Mouse (Mus musculus): ENCODE measurements around the gene Tyw3.

Tyw3 gene

DNA sequence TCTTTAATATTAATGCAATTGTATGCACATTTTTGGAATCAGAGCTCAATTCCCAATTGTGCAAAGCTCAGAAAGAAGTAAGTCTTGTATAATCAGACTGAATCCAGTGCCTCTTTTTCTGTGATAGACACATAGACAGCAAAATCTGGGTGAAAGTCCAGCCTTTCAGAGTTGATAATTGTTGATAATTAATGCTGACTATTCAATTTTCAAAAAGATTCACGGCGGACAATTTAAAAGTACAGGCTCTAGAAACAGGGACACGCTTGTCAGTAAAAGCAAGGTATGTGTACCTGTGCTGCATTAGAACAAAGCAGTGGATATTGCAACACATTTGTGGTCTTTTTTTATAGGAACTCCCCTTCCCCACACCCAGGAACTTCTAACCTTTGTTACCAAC lies 34.7 kb downstream of the Tyw3 start:
- DNase-seq, result no peak

DNA sequence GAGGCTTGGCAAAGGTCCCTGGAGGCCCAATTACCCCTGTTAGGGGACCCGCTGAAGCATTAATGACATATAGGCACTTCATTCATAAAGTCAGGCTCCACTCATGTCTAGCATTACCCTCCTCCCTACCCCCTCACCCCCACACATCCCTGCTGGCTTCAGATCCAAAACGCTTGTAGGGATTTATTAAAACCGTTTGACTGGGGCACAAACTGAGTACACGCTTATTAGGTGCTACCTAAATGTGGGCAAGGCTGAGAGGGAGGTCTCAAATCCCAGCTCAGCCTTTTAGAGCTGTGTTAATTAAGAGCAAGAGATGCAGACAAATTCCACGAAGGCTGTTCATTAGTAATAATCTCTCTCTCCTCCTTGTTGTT lies 45.9 kb downstream of the Tyw3 start:
- no peak for DNase-seq

DNA sequence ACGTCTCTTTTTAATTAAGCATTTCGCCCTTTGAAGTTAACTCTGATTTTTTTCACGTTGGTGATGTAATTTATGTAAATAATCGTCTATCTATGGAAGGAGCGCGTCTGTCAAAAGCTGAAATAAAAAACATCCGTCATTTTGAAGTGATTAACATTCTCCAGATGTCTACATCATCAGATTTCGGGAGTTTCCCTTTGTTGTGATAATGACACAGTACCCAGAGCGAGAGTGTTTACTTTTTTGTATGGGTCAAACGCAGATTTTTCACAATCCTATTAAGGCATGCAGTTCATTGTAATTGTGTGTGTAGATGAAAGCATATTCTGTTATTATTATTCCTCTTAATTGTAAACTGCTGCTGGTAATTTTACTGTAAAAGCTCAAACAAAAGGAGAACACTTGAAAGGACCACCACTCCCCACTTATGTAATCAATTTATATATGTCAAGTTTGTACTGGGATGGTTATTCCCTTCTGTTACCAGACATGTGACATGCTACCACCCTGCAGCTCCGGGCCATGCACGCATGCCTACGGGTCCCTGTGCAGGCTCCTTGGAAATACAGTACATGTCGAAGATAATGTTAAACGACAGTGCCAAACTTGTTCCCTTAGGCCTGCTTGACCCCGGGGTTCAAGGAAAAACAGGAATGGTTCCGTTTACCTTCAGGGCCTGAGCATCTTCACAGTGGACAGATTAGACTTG lies 46.4 kb downstream of the Tyw3 start:
- DNase-seq, result no peak

DNA sequence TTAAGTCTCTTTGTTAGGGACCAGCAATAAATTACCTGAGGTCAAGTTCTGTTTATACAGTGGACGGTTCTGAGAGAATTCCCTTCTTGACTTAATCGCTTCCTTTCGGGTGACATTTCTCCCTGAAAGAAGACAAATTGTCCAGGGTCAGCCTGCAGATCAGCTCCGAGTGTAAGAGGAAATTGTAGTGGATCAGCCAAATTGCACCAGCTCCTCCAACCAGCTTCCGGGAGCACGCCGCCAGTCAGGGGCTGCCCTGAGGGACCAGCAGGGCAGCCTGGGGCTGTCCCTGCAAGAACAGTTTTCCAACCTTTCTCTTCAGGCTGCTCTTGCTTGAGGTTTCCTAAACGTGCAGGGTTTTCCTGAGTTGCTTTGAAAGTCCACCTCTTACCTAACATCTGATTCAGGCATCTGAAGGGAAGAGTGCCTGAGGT lies 48.0 kb downstream of the Tyw3 start:
- no peak for DNase-seq

DNA sequence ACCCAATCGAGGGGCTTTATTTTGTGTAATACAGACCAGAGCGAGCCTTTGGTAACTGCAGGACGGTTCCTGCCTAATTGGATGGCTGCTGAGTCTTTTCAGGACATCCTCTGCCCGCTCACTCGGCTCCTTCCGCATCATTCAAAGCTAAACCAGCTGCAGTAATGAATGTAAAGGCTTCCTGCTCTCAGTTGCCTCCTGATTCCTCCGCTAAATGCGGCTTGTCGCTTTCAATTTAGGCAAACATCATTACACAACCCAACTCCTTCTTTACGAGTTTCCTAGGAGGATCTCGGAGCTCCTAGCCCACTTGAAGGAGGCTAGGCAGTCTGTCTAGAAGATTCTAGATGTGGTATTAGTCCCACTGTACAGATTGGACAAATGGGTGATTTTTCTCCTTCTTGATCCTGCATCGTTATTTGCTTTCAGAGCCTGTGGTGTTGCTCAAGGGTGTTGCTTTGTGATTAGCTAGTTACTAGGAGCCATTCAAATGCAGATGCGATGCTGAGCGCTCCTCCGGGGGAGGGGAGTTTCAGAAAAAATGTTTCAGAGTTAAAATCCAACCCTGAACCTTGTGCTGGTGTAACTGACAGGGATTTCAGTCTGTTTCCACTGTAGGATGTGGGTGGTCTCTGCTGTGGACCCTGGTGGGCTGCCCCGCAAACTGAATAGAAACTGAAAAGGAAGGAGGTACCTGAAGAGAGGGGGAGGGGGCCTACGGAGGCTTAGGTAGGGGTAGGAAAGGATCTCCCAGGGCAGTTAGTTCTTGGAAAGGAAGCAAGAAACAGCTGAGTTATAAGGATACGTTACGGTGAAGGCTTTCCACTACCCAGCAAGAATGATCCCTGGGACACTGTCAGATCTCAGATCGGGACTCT lies 49.1 kb downstream of the Tyw3 start:
- no peak for DNase-seq

DNA sequence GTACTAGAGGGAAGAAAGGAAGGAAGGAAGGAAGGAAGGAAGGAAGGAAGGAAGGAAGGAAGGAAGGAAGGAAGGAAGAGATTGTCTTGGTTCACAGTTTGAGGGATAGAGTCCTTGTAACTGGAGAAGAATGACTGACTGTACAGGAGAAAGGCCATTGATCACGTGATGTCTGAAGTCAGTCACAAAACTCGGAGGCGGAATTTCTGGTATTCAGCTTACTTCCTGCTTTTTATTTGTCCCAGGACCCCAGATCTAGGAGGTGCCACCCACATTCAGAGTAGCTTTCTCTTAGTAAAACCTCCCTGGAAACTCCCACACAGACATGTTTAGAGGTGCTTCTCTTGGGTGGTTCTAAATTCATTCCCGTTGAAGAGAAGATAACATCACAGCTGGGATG lies 50.7 kb downstream of the Tyw3 start:
- no peak for DNase-seq

DNA sequence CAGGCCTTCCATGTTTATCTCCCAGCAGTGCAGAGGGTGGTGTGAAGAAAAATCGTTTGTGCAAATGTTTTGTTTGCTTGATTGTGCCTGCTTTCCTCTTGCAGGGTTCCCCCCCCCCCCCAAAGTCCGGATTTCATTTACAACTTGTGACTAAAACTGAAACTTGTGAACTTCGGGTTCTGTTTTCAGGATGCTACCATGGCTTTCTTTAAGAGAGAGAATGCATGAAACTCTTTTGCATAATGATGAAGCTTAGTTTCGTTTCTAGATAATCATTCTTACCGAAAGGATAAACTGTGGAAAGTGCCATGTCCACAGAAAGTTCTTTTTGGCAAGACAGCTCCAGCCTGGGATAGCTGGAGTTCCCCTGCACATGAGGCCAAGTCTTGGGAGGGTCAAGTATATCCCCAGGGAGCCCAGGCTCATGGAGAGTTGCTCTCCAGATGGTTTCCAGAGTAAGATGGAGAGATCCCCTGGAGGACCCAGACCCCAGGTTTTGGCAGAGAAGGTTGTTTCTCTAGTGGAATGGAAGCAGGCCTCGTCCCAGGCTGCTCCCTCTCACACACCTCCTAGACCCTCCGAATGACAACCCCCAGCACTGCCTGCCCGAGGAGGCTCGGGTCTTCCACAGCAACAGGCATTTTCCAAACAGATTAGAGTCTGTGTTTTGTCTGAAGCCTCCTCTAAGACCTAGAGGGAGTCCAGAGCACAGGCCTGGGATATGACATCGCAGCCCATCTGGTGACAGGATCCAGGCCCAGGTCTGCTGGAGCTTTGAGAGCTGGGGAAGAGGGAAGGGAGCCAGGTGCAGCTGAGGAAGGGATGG lies 56.6 kb downstream of the Tyw3 start:
- DNase-seq, result no peak

DNA sequence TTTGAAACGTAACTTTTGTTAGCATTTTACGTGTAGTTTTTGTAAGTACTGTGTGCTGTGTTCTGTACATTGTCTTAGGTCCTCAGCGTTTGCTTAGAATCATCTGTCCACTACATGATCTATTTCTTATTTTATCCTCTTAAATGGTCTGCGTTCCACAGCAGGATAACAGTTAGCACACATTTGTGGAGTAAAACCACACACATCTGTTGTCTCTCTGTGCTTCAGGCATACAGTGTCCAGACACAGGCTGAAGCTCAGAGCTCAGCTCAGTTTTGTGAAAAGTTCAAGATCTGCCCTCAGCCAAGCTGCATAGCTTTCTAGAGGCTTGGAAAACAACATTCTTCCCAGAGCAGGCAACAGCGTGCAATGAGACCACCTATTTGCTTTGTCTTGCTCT lies 60.8 kb downstream of the Tyw3 start:
- no peak for DNase-seq

DNA sequence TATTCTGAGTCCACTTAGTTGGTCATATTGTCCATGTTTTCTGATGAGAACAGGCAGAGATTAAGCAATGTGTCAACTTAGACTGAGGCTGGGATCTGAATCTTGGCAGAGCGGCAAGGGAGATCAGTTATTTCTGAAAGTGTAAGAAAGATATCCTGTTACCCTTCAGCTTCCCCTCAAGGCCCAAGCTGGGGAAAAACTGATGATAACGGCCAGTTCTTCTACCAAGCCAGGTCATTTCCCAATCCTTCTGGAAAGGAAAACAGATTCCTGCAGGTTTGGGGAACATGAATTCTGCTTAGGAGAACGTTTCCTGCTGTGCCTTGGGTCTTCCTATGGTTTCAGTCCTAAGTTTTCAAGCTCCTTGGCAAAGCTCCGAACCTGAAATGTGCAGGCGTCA lies 63.7 kb downstream of the Tyw3 start:
- DNase-seq, result no peak

DNA sequence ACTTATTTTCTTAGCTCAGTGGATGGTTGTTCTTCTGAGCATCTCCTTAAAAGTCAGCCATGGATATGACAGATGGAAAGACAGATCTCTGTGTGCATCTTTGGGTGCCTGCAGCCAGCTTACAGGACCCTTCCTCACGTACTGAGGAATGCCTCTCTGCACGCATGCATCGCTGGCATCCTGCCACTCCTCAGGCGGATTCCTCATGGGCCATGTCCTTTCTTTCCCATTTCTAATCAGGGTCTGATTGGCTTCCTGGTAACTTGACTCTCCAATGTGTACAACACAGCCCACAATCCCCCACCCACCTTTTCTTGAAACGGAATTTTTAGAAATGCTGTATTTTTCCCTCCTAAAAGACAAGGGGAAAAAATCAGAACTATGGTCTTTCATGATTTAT lies 67.9 kb downstream of the Tyw3 start:
- no peak for DNase-seq

DNA sequence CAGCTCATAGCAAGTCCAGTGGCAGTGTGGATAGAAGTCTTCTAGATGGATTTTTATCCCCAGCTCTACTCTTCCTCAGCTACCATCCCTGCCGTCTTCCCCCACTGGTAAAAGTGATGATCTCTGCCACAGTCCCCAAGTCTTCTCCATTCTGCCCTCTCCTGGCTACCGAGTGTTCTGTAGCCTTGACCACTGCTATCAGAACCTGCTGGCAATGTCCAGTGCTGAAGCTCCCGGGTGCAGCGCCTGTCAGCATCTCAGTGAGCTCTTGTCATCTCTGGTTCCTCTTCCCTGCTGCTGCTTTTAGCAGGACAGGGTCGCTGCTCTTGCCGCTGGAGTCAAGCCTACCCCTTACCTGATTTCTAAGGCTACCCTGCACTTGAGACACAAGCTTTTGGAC lies 70.3 kb downstream of the Tyw3 start:
- no peak for DNase-seq

All from kidney, postnatal 14 days (tissue).